Mouse (Mus musculus): ENCODE measurements around the gene Themis. TPM values are rescaled to one million over a fixed set of nuclear protein-coding genes. Genes with fewer than 3 reads are reported as not detected.

Gene Themis
- total and polyA plus RNA-seq, 3 experiments: not detected

DNA sequence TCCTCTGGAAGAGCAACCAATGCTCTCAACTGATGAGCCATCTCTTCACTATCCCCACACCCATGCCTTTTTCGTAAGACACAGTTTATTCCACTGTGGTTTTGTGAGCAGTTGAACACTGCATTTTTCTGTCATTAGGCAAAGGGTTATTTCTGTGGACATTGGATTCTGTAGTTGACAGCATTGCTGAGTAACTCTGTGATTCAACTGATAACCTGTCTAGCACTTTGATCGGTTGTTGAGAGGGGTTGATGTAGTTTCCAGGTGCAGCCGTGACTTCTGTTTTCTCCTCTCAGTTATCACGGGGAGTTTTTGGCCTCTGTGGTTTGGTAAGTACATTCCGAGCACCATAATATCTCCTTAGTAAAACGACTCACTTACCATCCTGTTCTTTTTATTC is 26.8 kb downstream of the Themis start:
- TF ChIP-seq MAX (IDR thresholded peaks at IDR 0.05; ENCODE audit: low read length) (no peak), ZC3H11A (IDR thresholded peaks at IDR 0.05; ENCODE audit: low read depth, low read length) (no peak), SMC3 (IDR thresholded peaks at IDR 0.05; ENCODE audit: low read depth, low read length) (no peak), GABPA (IDR thresholded peaks at IDR 0.05; ENCODE audit: low read depth, low read length) (no peak), POLR2AphosphoS2 (IDR thresholded peaks at IDR 0.05; ENCODE audit: low read length) (no peak), MXI1 (IDR thresholded peaks at IDR 0.05; ENCODE audit: low read depth, low read length) (no peak), SIN3A (IDR thresholded peaks at IDR 0.05; ENCODE audit: low read length) (no peak), EP300 (IDR thresholded peaks at IDR 0.05; ENCODE audit: low read depth in 1 of 2, low read length in 2 of 2) (no peak), GATA1 (IDR thresholded peaks at IDR 0.05; ENCODE audit: low read depth, low read length) (no peak), USF2 (IDR thresholded peaks at IDR 0.05; ENCODE audit: borderline replicate concordance in 1 of 2, insufficient read depth in 1 of 2, low read depth in 1 of 2, low read length in 2 of 2) (no peak), CHD2 (IDR thresholded peaks at IDR 0.05; ENCODE audit: low read length) (no peak), KAT2A (conservative IDR thresholded peaks at IDR 0.05; ENCODE audit: low read depth, low read length) (no peak), MAZ (IDR thresholded peaks at IDR 0.05; ENCODE audit: low read depth, low read length) (no peak), MYC (IDR thresholded peaks at IDR 0.05; ENCODE audit: low read depth, low read length) (no peak), MYB (IDR thresholded peaks at IDR 0.05; ENCODE audit: low read depth, low read length) (no peak), TCF12 (IDR thresholded peaks at IDR 0.05; ENCODE audit: low read depth, low read length) (no peak), TBP (IDR thresholded peaks at IDR 0.05; ENCODE audit: low read depth, low read length) (no peak), ZKSCAN1 (IDR thresholded peaks at IDR 0.05; ENCODE audit: low read depth, low read length) (no peak), CHD1 (IDR thresholded peaks at IDR 0.05; ENCODE audit: low read depth, low read length) (no peak)
- Histone ChIP-seq H3K4me1 (ENCODE audit: control insufficient read depth in 1 of 2, insufficient read depth in 2 of 2, low read length in 2 of 2) (no peaks in the 10 kb centered on the region), H3K4me3 (ENCODE audit: control insufficient read depth in 1 of 2, insufficient read depth in 1 of 2, low read depth in 2 of 2, low read length in 2 of 2) (no peak overlapping the region), H3K9me3 (replicated peaks; ENCODE audit: insufficient read depth, low read length) (no peaks in the 10 kb centered on the region), H3K9ac (ENCODE audit: control insufficient read depth, low read depth, low read length, poor library complexity, severe bottlenecking) (no peak overlapping the region), H3K36me3 (ENCODE audit: control insufficient read depth in 1 of 2, insufficient read depth in 2 of 2, low read length in 2 of 2) (no peaks in the 10 kb centered on the region), H3K79me2 (ENCODE audit: control insufficient read depth, insufficient read depth, low read length, poor library complexity) (no peaks in the 10 kb centered on the region), H3K27me3 (ENCODE audit: control insufficient read depth in 1 of 2, insufficient read depth in 2 of 2, low read length in 2 of 2) (no peaks in the 10 kb centered on the region), H3K27ac (ENCODE audit: control insufficient read depth, low read depth, low read length) (no peak overlapping the region)
- DNase-seq (ENCODE audit: low read depth, low spot score): no peak

DNA sequence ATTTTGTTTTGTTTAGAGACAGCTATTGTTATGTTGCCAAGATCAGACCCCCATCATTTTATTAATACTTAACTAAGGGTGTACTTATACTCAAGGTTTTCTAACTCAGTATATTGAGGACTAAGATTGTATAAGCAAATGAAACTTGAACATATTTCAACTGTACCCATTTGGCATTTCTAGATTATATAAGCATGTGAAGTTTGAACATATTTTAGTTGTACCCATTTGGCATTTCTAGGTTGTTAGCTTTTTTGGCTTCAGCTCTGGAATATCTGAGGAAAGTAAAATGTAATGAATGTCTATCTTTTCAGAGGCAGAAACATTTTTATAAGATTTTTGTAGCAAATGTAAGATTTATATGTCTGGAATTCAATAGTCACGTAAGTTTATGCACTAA is 27.9 kb downstream of the Themis start:
- no peaks in the 10 kb centered on the region for H3K36me3 ChIP-seq (ENCODE audit: control insufficient read depth in 1 of 2, insufficient read depth in 2 of 2, low read length in 2 of 2)
- TF ChIP-seq POLR2AphosphoS2 (IDR thresholded peaks at IDR 0.05; ENCODE audit: low read length): no peak
- TF ChIP-seq RAD21 (IDR thresholded peaks at IDR 0.05; ENCODE audit: low read depth, low read length): no peak
- no peak for TF ChIP-seq ZKSCAN1 (IDR thresholded peaks at IDR 0.05; ENCODE audit: low read depth, low read length)
- TF ChIP-seq GABPA (IDR thresholded peaks at IDR 0.05; ENCODE audit: low read depth, low read length): no peak
- no peak for TF ChIP-seq ETS1 (IDR thresholded peaks at IDR 0.05; ENCODE audit: low read depth, low read length)
- no peak for TF ChIP-seq JUND (IDR thresholded peaks at IDR 0.05; ENCODE audit: low read depth, low read length)
- H3K27ac ChIP-seq (ENCODE audit: control insufficient read depth, low read depth, low read length): no peak overlapping the region
- no peaks in the 10 kb centered on the region for H3K27me3 ChIP-seq (ENCODE audit: control insufficient read depth in 1 of 2, insufficient read depth in 2 of 2, low read length in 2 of 2)
- no peak for DNase-seq (ENCODE audit: low read depth, low spot score)
- H3K9me3 ChIP-seq (replicated peaks; ENCODE audit: insufficient read depth, low read length): no peaks in the 10 kb centered on the region
- H3K4me1 ChIP-seq (ENCODE audit: control insufficient read depth in 1 of 2, insufficient read depth in 2 of 2, low read length in 2 of 2): no peaks in the 10 kb centered on the region
- H3K4me3 ChIP-seq (ENCODE audit: control insufficient read depth in 1 of 2, insufficient read depth in 1 of 2, low read depth in 2 of 2, low read length in 2 of 2): no peak overlapping the region
- H3K79me2 ChIP-seq (ENCODE audit: control insufficient read depth, insufficient read depth, low read length, poor library complexity): no peaks in the 10 kb centered on the region
- no peak overlapping the region for H3K9ac ChIP-seq (ENCODE audit: control insufficient read depth, low read depth, low read length, poor library complexity, severe bottlenecking)

Data from MEL (cell line).